Mouse (Mus musculus) left cerebral cortex, postnatal 10 days (tissue): ENCODE measurements around the gene Raet1d. TPM values are rescaled to one million over a fixed set of nuclear protein-coding genes. Genes with fewer than 3 reads are reported as not detected.

Experiments used
- total RNA-seq, 2 experiments: library from RNA; stranded (reverse); gene quantifications; 2 replicates each; pipeline ENCODE4 v1.2.3; 2021

Gene Raet1d
- total RNA-seq, 2 experiments from 2014 or later, result not detected

Other genes starting within 250 kb of the Raet1d start
- gene E030030I06Rik, start 211.3 kb upstream of the Raet1d start, total RNA-seq, result 1 to 10 TPM in 1 of 2 experiments, under 1 TPM in 1; 0.99 to 1.4 TPM
- gene Raet1e, start 202.0 kb upstream of the Raet1d start, total RNA-seq, result under 1 TPM in 1 of 2 experiments, not detected in 1; 0.28 TPM
- under 1 TPM in 1 of 2 experiments, not detected in 1; 0.66 TPM for gene H60b, start 202.0 kb upstream of the Raet1d start, total RNA-seq